Mouse (Mus musculus): ENCODE measurements around the gene Gzmm.

The Gzmm gene

GRCm38 (mm10) chr10:79680606-79681495 is 8.0 kb upstream of the Gzmm start:
- intact Hi-C loops (cut with DNase I): no loop called here

- intact Hi-C loops (cut with DNase I): no loop called here
Measured at GRCm38 (mm10) chr10:79681591-79682245, 7.1 kb upstream of the Gzmm start, which contains the start of gene Cdc34. Gene Cdc34 (plus strand): TSS chr10:79682195.

- intact Hi-C loops (cut with DNase I): no loop called here
Measured at GRCm38 (mm10) chr10:79682551-79682915, 6.3 kb upstream of the Gzmm start.

- intact Hi-C loops (cut with DNase I): no loop called here
Measured at GRCm38 (mm10) chr10:79682916-79683582, 5.8 kb upstream of the Gzmm start.

GRCm38 (mm10) chr10:79683726-79684640 is 4.8 kb upstream of the Gzmm start:
- intact Hi-C loops (cut with DNase I): no loop called here

- intact Hi-C loops (cut with DNase I): no loop called here
Measured at GRCm38 (mm10) chr10:79684770-79685600, 3.8 kb upstream of the Gzmm start.

- intact Hi-C loops (cut with DNase I): no loop called here
Measured at GRCm38 (mm10) chr10:79686219-79686618, 2.6 kb upstream of the Gzmm start.

GRCm38 (mm10) chr10:79686691-79687090 is 2.1 kb upstream of the Gzmm start:
- intact Hi-C loops (cut with DNase I): no loop called here

GRCm38 (mm10) chr10:79687513-79687912 is 1.3 kb upstream of the Gzmm start:
- intact Hi-C loops (cut with DNase I): no loop called here

- intact Hi-C loops (cut with DNase I): no loop called here
Measured at GRCm38 (mm10) chr10:79689178-79689577, 358 bp downstream of the Gzmm start.

GRCm38 (mm10) chr10:79691986-79692548 is 3.2 kb downstream of the Gzmm start:
- intact Hi-C loops (cut with DNase I): no loop called here

GRCm38 (mm10) chr10:79693580-79694378 is 5.0 kb downstream of the Gzmm start:
- intact Hi-C loops (cut with DNase I): no loop called here

- intact Hi-C loops (cut with DNase I): no loop called here
Measured at GRCm38 (mm10) chr10:79694379-79694655, 5.5 kb downstream of the Gzmm start.

- intact Hi-C loops (cut with DNase I): loop anchor here (5.0 kb wide), 1 partner anchor 92 kb away; no protein-coding TSS in a partner anchor
Measured at GRCm38 (mm10) chr10:79695231-79696128, 6.7 kb downstream of the Gzmm start.

- intact Hi-C loops (cut with DNase I): loop anchor here (5.0 kb wide), 1 partner anchor 91 kb away; no protein-coding TSS in a partner anchor
Measured at GRCm38 (mm10) chr10:79696129-79696651, 7.4 kb downstream of the Gzmm start.

- intact Hi-C loops (cut with DNase I): loop anchor here (5.0 kb wide), 1 partner anchor 89 kb away; no protein-coding TSS in a partner anchor
Measured at GRCm38 (mm10) chr10:79697916-79698315, 9.1 kb downstream of the Gzmm start.

- intact Hi-C loops (cut with DNase I): loop anchor here (5.0 kb wide), 1 partner anchor 89 kb away; no protein-coding TSS in a partner anchor
Measured at GRCm38 (mm10) chr10:79698459-79698858, 9.6 kb downstream of the Gzmm start.
